Mouse (Mus musculus) urinary bladder, postnatal 25 days (tissue): ENCODE measurements around the gene Smad6.

Experiments
- DNase-seq: peaks from one replicate; pipeline ENCODE4 v3.0.0; 2022; ENCODE audit warnings: low spot score

Gene Smad6

DNA sequence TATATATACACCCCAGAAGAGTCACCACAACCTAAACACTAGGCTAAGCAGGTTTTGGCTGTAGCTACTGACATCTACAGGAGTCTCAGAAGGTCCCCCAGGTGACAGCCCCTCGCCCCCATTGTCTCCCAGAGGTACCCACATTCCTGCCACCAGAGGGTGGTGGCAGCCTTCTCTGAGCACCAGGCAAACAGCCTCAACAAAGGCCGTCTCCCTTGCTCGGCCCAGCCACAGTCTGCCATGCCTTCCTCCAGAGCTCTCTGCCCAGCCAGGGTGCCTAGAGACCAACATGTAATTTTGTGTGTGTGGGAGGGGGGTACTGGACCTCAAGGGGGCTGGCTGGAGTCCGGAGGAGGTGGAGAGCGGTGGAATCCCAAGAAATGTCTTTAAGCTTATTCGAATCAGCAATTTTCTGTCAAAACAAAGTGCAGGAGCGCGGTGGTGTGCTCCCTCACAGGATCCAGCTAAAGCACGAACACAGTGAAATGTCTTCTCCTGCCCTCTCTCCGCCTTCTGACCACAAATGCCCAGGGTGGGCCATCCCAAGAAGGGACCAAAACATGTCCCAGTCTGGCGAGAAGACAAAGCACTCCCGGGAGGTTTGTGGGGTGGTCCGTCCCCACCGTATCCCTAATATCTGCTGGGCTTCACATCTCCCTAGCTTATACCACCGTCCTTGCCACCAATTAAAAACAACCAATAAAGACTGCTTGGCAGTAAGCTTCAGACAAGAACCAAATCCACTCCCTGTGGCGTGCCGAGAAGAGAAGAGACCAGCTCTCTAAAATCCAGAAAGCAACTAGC, 62.5 kb downstream of the Smad6 start:
- peak; percentile 63 for DNase-seq

DNA sequence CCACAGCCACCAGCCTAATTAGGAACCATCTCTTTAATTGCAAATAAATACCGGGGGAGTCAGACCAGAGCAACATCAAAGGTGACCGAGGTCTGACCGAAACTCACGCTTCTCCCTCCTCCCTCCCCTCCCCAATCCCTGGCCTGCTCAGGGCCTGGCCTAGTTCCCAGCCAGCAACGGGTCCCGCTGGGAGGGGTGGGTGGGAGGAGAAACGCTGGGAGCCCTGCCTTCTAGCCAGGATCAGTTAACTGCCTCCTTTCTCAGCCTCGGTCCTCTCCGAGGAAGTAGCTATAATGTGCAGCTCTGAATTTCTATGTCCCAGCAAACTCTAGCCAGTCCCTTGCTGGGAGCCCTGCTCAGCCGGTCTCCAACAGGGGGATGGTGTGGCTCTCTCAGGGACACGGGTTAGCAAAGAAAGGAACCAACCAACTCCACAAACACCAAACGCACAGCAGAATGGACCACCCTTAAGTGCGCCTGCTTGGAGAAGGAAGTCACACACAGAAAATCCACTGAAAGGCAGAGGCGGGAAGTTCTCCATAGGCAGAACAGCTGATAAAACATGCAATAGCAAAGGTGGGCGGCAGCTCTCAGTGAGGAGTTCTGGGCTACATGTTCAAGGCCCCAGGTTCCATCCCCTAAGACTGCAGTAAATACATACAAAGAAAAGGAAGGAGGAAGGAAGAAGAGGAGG, 63.4 kb downstream of the Smad6 start:
- DNase-seq = peak; percentile 52

DNA sequence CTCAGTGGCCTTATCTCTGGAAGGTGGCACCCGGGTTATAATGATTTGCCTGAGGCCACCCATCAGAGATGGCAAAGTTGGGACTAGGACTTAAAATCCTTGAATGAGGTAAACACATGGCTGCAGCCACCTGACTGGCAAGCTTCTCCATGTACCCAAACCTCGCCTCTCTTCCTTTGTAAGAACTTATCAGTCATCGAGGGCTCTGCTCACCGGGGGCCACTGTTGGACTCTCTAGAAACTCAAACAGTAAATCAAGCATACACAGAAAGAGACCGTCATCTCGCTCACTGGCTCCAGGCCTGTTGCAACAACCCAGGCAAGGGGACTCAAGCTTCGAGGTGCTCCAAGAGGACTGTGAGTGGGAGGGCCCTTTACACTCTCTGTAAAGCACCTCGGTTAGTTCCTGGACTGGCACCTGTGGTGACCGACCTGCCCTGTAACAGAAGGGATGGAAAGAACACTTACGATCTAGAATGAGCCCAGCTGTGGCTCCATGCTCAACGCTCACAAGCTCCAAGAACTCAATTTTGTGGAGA, 64.1 kb downstream of the Smad6 start:
- no peak for DNase-seq

- DNase-seq = peak; percentile 76
Observed at GRCm38 (mm10) chr9:63956052-63956451, 65.8 kb downstream of the Smad6 start.

GRCm38 (mm10) chr9:63953691-63954090, 68.2 kb downstream of the Smad6 start:
- DNase-seq = no peak

DNA sequence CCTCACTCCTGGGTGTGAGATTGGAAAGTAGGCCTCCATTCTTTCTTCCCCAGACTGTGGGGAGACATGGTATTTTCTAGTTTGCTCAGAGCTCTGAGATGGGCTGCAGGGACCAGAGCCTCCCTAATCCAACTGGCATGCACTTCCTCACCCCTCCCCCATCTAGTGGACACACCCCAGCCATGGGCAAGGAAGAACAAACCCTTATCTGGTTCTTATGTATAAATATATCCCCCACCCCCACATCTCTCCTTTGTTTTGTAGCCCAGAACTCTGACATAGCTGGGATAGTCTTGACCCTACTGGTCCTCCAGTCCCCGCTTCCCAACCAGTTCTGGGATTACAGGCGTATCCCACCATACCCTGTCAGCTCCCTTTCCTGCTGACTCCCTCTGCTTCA, 69.3 kb downstream of the Smad6 start:
- DNase-seq = no peak

DNA sequence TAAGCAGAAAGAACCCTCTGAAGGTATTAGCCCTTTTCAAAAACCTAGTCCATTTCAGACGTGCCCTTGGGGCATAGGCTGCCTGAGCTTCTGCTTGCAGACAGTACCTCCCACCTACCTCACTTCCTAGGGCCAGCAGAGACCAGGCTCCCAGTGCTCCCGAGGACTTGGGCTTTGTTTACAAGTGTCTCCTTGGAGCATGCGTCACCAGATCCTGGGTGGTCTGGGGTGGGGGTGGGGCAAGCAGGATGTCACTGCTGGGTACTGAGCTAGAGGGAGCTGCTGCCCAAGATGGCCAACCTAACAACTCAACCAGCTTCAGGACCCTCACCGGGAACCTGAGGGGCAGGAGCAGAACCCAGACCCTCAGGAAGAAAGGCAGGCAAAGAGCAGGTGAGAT, 71.5 kb downstream of the Smad6 start:
- no peak for DNase-seq

DNA sequence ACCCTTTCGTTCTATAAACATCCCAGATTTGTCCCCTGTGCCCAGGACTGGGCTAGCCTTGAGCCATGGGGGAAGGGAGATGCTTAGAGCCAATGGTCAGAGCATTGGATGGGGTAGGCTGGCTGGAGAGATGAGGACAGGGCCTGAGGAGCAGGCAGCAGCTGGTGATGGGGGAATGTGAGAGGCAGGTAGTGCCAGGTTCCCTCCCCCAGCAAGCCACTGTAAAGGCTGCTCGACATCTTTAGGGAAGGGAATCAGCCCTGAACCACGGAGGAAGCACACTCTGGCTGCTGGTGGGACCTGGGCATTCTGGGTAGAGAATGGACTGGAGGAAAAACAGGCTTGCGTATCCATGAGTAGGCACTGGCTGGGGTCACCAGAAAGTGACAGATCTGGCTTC, 72.5 kb downstream of the Smad6 start:
- DNase-seq = no peak

- no peak for DNase-seq
Observed at GRCm38 (mm10) chr9:63942608-63942982, 79.3 kb downstream of the Smad6 start.

GRCm38 (mm10) chr9:63941747-63942607, 79.9 kb downstream of the Smad6 start:
- peak; percentile 54 for DNase-seq

DNA sequence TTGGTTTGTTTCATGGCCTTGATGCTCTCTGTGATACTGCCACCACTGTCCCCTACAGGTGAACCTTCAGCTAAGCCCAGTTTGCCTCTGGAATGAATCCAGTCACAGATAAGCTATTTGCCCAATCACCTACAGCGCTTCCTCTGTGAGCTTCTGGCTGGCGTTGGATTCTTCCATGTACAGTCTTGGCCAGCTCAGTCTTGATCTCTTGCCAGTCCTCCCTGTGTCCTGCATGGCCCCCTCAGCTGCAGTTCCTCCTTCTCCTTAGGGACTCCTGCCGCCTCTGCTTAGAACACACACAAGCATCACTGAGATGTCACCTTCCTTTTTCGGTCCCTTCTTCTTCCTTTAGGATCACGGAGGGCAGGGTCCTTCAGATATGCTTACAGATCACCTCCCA, 85.6 kb downstream of the Smad6 start:
- DNase-seq = no peak

- no peak for DNase-seq
Observed at GRCm38 (mm10) chr9:63933068-63933467, 88.8 kb downstream of the Smad6 start.

GRCm38 (mm10) chr9:63927340-63928049, 94.4 kb downstream of the Smad6 start:
- peak; percentile 60 for DNase-seq

- no peak for DNase-seq
Observed at GRCm38 (mm10) chr9:63926377-63926776, 95.5 kb downstream of the Smad6 start.

GRCm38 (mm10) chr9:63923190-63923717, 98.6 kb downstream of the Smad6 start:
- DNase-seq = no peak

- DNase-seq = no peak
Observed at GRCm38 (mm10) chr9:63919708-63920107, 102.2 kb downstream of the Smad6 start.

GRCm38 (mm10) chr9:63919001-63919555, 102.8 kb downstream of the Smad6 start:
- no peak for DNase-seq

GRCm38 (mm10) chr9:63918245-63918644, 103.6 kb downstream of the Smad6 start:
- DNase-seq = peak; percentile 83

DNA sequence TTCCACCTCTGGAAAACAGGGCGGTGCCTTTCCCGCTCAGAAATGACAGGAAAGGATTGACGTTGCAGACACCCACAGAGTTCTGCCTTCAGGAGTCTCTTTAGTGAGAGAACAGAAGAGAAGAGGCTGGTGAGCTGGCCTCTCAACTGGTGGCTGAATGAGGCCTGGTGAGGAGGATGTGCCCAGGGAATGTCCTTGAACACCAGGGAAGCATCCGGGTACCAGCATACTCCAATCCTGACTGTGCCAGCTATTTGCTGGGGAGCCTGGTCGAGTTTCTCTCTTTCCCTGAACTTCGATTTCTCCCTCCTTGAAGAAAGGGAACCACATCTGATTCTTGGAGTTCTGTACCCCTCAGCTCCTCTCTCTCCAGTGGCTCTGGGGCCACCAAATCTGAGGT, 105.4 kb downstream of the Smad6 start:
- no peak for DNase-seq

- DNase-seq = peak; percentile 81
Observed at GRCm38 (mm10) chr9:63915976-63916375, 105.9 kb downstream of the Smad6 start.

DNA sequence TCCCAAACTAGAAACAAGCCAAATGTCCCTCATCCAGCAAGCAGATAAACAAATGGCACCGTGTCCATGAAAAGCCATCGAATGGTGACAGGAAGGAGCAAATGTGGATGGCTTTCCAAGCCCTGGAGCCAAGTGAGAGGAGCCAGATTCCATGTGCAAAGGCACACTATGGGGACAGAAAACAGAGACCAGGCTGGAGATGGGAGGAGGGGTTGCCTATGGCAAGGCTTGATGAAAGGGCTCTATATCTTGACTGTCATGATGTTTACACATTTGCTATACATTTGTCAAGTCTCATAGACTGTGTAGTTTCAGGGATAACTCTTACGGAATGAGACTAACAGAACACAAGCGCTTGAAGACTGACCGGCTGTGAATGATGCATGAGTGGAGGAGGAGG, 106.9 kb downstream of the Smad6 start:
- no peak for DNase-seq
